Mouse (Mus musculus) forebrain, embryonic 10.5 days (tissue): ENCODE results near the gene Mast2. TPM values are rescaled to one million over a fixed set of nuclear protein-coding genes. Genes with fewer than 3 reads are reported as not detected.

Source experiments
- DNase-seq: peaks from one replicate; pipeline ENCODE4 v3.0.0-alpha.2; 2017; ENCODE audit warnings: low spot score; ENCODE audit errors: extremely low spot score
- H3K27ac ChIP-seq: fragments of 300-500 bp; sonication (generic); 2 replicates; pipeline ENCODE4 v1.5.1; 2016; ENCODE audit warnings: mild to moderate bottlenecking
- H3K27me3 ChIP-seq: fragments of 300-500 bp; sonication (generic); 2 replicates; pipeline ENCODE4 v1.6.1; 2016; ENCODE audit warnings: mild to moderate bottlenecking; ENCODE audit not compliant: poor library complexity, severe bottlenecking
- H3K36me3 ChIP-seq: fragments of 300-500 bp; sonication (generic); replicated peaks from 2 replicates; pipeline ENCODE4 v1.6.1; 2016; ENCODE audit warnings: mild to moderate bottlenecking, moderate library complexity
- H3K4me1 ChIP-seq: fragments of 300-500 bp; sonication (generic); 2 replicates; pipeline ENCODE4 v1.6.1; 2016
- H3K4me3 ChIP-seq: fragments of 300-500 bp; sonication (generic); 2 replicates; pipeline ENCODE4 v1.5.1; 2016; ENCODE audit warnings: mild to moderate bottlenecking, moderate library complexity
- H3K9me3 ChIP-seq: fragments of 300-500 bp; sonication (generic); 2 replicates; pipeline ENCODE4 v1.6.1; 2016; ENCODE audit warnings: mild to moderate bottlenecking, moderate library complexity
- WGBS: fragments of 180-500 bp; shearing (Covaris S2); methylation state at CpG from one replicate; pipeline ENCODE4 v1.1.7; 2016; 5-methylcytosine and 5-hydroxymethylcytosine counted together
- polyA plus RNA-seq: library from polyadenylated mRNA; unstranded; fragments of >200 nt; fragmentation: Nextera tagmentation; extraction: Ambion mirVana; gene quantifications from 2 replicates; pipeline ENCODE4 v1.2.1, GENCODE M21; 2016

Gene Mast2
- polyA plus RNA-seq, 1 experiment from 2014 or later = 15.4 TPM

DNA sequence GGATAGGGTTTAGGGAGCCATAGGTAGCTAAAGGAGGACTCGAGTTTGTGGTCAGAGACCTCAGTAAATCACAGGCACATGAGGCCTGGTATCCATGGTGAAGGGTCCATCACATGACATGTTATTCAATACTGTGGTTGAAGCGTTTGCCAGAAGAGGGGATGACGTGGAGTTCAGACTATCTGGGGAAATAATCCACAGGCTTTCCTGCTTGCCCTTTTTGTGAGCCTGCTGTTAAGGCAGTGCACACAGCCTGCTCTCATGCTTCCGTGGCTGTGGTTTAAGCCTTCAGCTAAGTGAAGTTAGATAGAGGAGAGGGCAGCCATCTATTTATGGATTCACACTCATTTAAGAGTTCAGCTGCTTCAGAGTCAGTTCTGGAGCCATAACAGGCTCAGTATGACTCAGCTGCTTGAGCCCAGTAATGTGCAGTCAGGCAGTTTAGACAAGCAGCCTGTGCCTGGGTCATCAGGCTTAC is 163.1 kb downstream of the Mast2 start:
- Histone ChIP-seq H3K4me1 (no peaks in the 10 kb centered on the region), H3K27me3 (no peaks in the 10 kb centered on the region), H3K27ac (no peak overlapping the region), H3K9me3 (no peaks in the 10 kb centered on the region), H3K36me3 (peaks cover 74% of the 10 kb centered on the region), H3K4me3 (no peak overlapping the region)
- whole genome bisulfite sequencing = 86% methylated on average over 4 of the region's 4 CpGs
- DNase-seq = no peak

DNA sequence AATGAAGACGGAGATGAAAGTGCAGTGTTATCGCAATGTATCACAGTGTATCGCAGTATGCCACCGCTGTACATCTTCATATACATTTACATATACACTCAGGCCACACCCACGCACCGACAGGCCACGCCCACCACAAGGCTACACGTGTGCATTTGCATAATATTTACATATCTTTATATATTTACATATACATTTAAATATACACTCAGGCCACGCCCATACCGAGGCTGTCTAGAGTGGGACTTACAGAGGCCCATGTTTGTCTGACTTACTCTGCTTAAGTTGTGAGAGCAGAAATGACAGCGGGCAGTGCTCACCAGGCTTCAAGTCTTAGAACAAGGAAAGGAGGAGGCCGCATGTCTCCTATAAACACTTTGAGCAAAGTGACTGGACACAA is 170.7 kb downstream of the Mast2 start:
- DNase-seq = no peak
- 91% methylated on average over 12 of the region's 12 CpGs for WGBS
- peaks cover 94% of the 10 kb centered on the region for H3K36me3 ChIP-seq

DNA sequence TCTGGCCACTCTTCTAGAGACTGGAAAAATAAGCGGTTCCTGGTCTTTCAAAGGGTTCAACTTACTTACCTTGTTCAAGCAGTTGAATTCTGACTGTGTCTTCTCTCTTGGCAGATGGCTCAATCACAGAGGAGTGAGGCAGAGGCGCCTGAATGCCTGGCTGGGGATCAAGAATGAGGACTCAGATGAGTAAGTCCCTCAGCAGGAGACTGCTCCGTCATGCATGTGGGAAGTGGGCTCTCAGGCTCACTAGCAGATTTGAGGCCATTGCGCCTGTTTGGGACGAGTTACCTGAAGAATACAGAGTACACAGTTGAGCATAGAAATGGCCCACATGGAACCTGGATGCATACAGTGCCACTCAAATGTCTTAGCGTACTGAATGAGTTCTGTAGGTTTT is 172.4 kb downstream of the Mast2 start:
- no peaks in the 10 kb centered on the region for H3K4me1 ChIP-seq
- WGBS = 93% methylated on average over 6 of the region's 6 CpGs
- no peak for DNase-seq
- H3K27ac ChIP-seq = no peak overlapping the region
- H3K27me3 ChIP-seq = no peaks in the 10 kb centered on the region
- no peak overlapping the region for H3K4me3 ChIP-seq
- H3K9me3 ChIP-seq = no peaks in the 10 kb centered on the region
- peaks cover 99% of the 10 kb centered on the region for H3K36me3 ChIP-seq

More for the DNA sequence above, 170.7 kb downstream of the Mast2 start:
- H3K27me3 ChIP-seq = no peaks in the 10 kb centered on the region
- no peak overlapping the region for H3K4me3 ChIP-seq
- H3K27ac ChIP-seq = no peak overlapping the region
- no peaks in the 10 kb centered on the region for H3K9me3 ChIP-seq
- no peaks in the 10 kb centered on the region for H3K4me1 ChIP-seq

DNA sequence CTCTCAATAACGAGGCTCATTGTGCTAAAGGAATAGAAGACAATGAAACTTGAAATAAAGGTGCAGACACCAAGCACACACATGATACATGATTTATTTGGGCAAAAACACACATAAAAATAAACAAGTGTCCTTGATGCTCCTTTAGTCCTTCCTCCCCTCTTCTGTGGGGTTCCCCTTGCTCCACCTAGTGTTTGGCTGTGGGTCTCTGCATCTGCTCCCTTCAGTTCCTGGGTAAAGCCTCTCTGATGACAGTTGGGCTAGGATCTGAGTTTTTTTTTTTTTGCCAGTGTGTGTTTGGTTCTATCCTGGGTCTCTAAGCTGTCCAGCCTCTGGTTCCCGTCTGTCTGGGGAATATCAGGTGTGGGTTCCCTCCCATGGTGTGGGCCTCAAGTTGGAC is 181.8 kb downstream of the Mast2 start:
- DNase-seq = no peak
- 68% methylated on average over 2 of the region's 2 CpGs for WGBS
- H3K4me3 ChIP-seq = no peak overlapping the region
- no peaks in the 10 kb centered on the region for H3K27me3 ChIP-seq
- no peak overlapping the region for H3K27ac ChIP-seq
- peaks cover 60% of the 10 kb centered on the region for H3K36me3 ChIP-seq
- H3K4me1 ChIP-seq = no peaks in the 10 kb centered on the region
- H3K9me3 ChIP-seq = no peaks in the 10 kb centered on the region; the same call in 1 of the 2 replicates

DNA sequence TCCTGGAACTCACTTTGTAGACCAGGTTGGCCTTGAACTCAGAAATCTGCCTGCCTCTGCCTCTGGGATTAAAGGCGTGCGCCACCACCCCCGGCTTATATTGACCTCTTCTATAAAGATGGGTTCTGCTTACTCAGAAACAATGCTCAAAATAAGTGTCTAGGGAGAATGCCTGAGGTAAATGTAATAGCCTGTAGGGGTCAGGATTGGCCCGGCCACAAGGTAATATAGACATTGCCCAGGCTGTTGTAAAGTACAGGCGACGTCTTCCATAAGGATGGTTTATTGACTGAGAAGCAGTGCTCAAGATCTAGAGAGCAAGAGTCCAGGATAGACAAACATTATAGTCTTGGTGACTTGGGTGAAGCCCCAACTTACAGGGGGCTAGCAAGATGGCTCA is 195.8 kb downstream of the Mast2 start:
- peaks cover 94% of the 10 kb centered on the region for H3K36me3 ChIP-seq
- no peak overlapping the region for H3K27ac ChIP-seq
- H3K4me1 ChIP-seq = no peaks in the 10 kb centered on the region
- H3K27me3 ChIP-seq = no peaks in the 10 kb centered on the region
- H3K9me3 ChIP-seq = no peaks in the 10 kb centered on the region
- DNase-seq = no peak
- WGBS = 98% methylated on average over 6 of the region's 6 CpGs
- no peak overlapping the region for H3K4me3 ChIP-seq

Other genes with a start within 250 kb of the Mast2 start
- gene Pik3r3, start 242.6 kb downstream of the Mast2 start, polyA plus RNA-seq = 39.1 and 42.6 TPM in 2 replicates
- gene Ipp, start 43.4 kb upstream of the Mast2 start, polyA plus RNA-seq = 19.7 and 22.9 TPM in 2 replicates
- gene Tmem69, start 91.8 kb upstream of the Mast2 start, polyA plus RNA-seq = 25.0 and 27.7 TPM in 2 replicates
- 28.3 and 32.2 TPM in 2 replicates for gene Gpbp1l1, start 93.5 kb upstream of the Mast2 start, polyA plus RNA-seq
- 2.4 and 3.5 TPM in 2 replicates for gene Ccdc17, start 132.5 kb upstream of the Mast2 start, polyA plus RNA-seq
- 354 and 376 TPM in 2 replicates for gene Nasp, start 163.8 kb upstream of the Mast2 start, polyA plus RNA-seq
- 534 and 550 TPM in 2 replicates for gene Akr1a1, start 187.5 kb upstream of the Mast2 start, polyA plus RNA-seq
- gene Prdx1, start 221.4 kb upstream of the Mast2 start, polyA plus RNA-seq = 1,457 and 1,472 TPM in 2 replicates
- gene Mmachc, start 244.2 kb upstream of the Mast2 start, polyA plus RNA-seq = 45.6 and 47.3 TPM in 2 replicates
- gene Ccdc163, start 244.3 kb upstream of the Mast2 start, polyA plus RNA-seq = 31.5 and 37.0 TPM in 2 replicates